Mouse (Mus musculus): ENCODE results near the gene Acy3. TPM values are rescaled to one million over a fixed set of nuclear protein-coding genes. Genes with fewer than 3 reads are reported as not detected.
"Not testable (repeated sequence)": the region's sequence is repeated elsewhere in the genome, so short reads cannot be mapped to it uniquely, and the experiment has no call there.

Acy3 gene
- total RNA-seq, 2 experiments from 2014 or later = 1.7 to 2.6 TPM

- H3K4me3 ChIP-seq = no peak overlapping the region
- no peak for DNase-seq
- intact Hi-C loops (cut with DNase I) = loop anchor here (5.0 kb wide), 2 partner anchors 82 to 212 kb away; partner anchors contain the start of genes Cdk2ap2 and Pitpnm1
- H3K27ac ChIP-seq = no peak overlapping the region
- TF ChIP-seq CTCF (IDR thresholded peaks at IDR 0.05) = no peak
Observed at GRCm38 (mm10) chr19:4014802-4015201, 28.4 kb downstream of the Acy3 start.

GRCm38 (mm10) chr19:4015635-4016034 lies 29.3 kb downstream of the Acy3 start:
- DNase-seq = no peak
- intact Hi-C loops (cut with DNase I) = loop anchor here (5.0 kb wide), 2 partner anchors 82 to 212 kb away; partner anchors contain the start of genes Cdk2ap2 and Pitpnm1
- H3K27ac ChIP-seq = no peak overlapping the region
- TF ChIP-seq CTCF (IDR thresholded peaks at IDR 0.05) = no peak
- no peak overlapping the region for H3K4me3 ChIP-seq

- Histone ChIP-seq H3K27ac (no peak overlapping the region), H3K4me3 (no peak overlapping the region)
- no peak for DNase-seq
- intact Hi-C loops (cut with DNase I) = loop anchor here (5.0 kb wide), 2 partner anchors 79 to 209 kb away; partner anchors contain the start of genes Cdk2ap2 and Pitpnm1
- no peak for TF ChIP-seq CTCF (IDR thresholded peaks at IDR 0.05)
Observed at GRCm38 (mm10) chr19:4017921-4018587, 31.7 kb downstream of the Acy3 start.

GRCm38 (mm10) chr19:4018743-4019583 lies 32.6 kb downstream of the Acy3 start:
- Histone ChIP-seq H3K4me3 (peak overlapping the region; percentile 47), H3K27ac (peak overlapping the region; percentile 77)
- intact Hi-C loops (cut with DNase I) = loop anchor here (1.0 to 5.0 kb wide), 3 partner anchors 29 to 208 kb away; partner anchors contain the start of genes Cdk2ap2 and Pitpnm1
- DNase-seq = peak; percentile 89
- TF ChIP-seq CTCF (IDR thresholded peaks at IDR 0.05) = peak; percentile 96

- DNase-seq = no peak
- TF ChIP-seq CTCF (IDR thresholded peaks at IDR 0.05) = no peak
- Histone ChIP-seq H3K4me3 (no peak overlapping the region), H3K27ac (no peak overlapping the region)
- intact Hi-C loops (cut with DNase I) = no loop called here
Observed at GRCm38 (mm10) chr19:4023185-4023584, 36.8 kb downstream of the Acy3 start.

- Histone ChIP-seq H3K27ac (no peak overlapping the region), H3K4me3 (no peak overlapping the region)
- no peak for DNase-seq
- intact Hi-C loops (cut with DNase I) = no loop called here
- no peak for TF ChIP-seq CTCF (IDR thresholded peaks at IDR 0.05)
Observed at GRCm38 (mm10) chr19:4027576-4027975, 41.2 kb downstream of the Acy3 start.

DNA sequence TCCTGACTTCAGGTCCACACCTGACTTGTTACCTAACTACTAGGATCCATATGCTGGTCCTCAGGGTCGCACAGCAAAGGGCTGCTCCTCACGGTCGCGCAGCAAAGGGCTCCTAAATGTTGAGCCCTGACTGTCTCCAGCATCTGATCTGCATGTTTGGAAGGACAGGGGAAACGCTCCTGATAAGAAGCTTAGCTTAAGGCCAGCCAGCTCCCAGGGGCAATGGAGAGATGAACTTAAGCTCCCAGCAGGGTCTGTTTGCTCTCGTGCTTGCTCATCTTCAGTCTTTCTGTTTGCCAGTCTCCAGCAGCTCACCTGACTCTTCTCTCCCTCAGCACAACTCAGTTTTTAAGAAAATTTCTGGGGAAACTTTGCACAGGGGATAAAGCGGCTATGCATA lies 46.3 kb downstream of the Acy3 start:
- TF ChIP-seq CTCF (IDR thresholded peaks at IDR 0.05) = no peak
- DNase-seq = no peak
- Histone ChIP-seq H3K4me3 (no peak overlapping the region), H3K27ac (no peak overlapping the region)
- intact Hi-C loops (cut with DNase I) = no loop called here

DNA sequence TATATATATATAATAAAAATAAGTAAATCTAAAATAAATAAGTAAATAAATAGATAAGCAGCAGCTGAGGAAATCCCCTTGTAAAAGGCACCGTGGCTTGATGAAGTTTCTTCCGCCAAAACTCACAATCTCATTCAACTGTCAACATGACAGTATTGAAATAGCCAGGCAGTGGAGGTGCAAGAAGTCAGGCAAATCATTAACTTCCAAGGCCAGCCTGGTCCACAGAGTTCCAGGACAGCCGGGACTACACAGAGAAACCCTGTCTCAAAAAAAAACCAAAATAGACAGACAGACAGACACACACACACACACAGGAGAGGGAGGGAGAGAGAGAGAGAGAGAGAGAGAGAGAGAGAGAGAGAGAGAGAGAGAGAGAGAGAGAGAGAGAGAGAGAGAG lies 46.9 kb downstream of the Acy3 start:
- no peak overlapping the region for H3K27ac ChIP-seq
- DNase-seq = no peak
- no peak overlapping the region for H3K4me3 ChIP-seq
- TF ChIP-seq CTCF (IDR thresholded peaks at IDR 0.05) = no peak
- intact Hi-C loops (cut with DNase I) = no loop called here

- intact Hi-C loops (cut with DNase I) = no loop called here
- no peak for DNase-seq
Observed at GRCm38 (mm10) chr19:4033742-4034141, 47.4 kb downstream of the Acy3 start.

GRCm38 (mm10) chr19:4036327-4037045 lies 50.1 kb downstream of the Acy3 start:
- no peak for TF ChIP-seq CTCF (IDR thresholded peaks at IDR 0.05)
- intact Hi-C loops (cut with DNase I) = no loop called here
- DNase-seq = no peak
- H3K27ac ChIP-seq = no peak overlapping the region
- H3K4me3 ChIP-seq = peak overlapping the region; percentile 28

More at GRCm38 (mm10) chr19:4033742-4034141, 47.4 kb downstream of the Acy3 start:
- Histone ChIP-seq H3K27ac (no peak overlapping the region), H3K4me3 (no peak overlapping the region)
- no peak for TF ChIP-seq CTCF (IDR thresholded peaks at IDR 0.05)

DNA sequence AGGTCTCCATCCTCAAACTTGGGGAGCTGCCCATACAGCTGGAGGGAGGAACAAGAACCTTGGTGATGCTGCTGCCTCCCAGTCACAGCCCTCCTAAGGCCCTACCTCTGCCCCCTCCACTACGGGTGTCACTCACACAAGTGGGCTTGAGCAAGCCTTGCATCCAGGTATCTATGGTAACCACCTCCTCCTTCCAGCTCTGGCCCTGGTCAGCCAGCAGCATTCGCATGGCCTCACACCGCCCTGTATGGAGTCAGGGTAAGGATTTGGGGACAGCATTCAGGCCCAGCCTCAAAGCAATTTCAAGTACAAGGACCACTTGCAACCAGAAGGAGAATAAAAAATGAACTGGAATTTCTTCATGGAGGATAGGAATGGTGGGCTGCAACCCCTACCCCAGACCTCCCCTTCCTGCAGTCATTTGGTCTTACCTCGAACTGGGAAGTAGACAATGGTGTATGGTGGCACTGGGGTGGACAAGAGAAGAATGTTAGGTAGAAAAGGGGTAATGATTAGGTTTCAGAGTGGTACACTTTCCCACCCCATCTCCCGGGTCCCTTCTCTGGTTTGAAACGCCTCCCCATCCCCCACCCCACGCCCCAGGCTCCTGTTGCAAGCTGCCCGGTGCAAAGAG lies 50.9 kb downstream of the Acy3 start:
- peak overlapping the region; percentile 94 for H3K27ac ChIP-seq
- intact Hi-C loops (cut with DNase I); DNase-seq: not testable (repeated sequence)
- peak overlapping the region; percentile 84 for H3K4me3 ChIP-seq

DNA sequence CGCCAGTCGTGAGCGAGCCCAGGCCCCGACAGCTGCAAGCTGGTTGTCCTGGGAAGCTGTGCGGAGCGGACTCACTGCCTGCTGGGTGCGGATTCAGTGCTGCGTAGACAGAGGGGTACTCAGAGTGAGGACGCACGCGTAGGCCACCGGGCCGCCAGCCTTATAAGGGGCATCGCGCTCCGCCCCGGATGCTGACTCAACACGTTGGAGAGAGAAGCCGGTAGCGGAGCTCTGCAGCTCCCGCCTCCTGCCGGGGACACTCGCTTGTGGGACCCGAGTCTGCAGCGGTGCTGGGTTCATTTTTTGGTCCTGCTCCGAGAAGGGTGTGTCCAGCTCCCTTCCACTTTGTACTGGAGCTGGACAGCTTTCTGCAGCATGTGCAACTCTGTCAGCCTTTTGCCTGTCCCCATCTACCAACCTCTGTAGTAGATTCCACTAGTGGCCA lies 51.4 kb downstream of the Acy3 start, which contains the start of gene Gstp1:
Gene Gstp1 (minus strand): TSS at position 198 of the 445 bp plus-strand sequence.
- peak; percentile 36; the same call in 1 of the 2 replicates for TF ChIP-seq CTCF (IDR thresholded peaks at IDR 0.05)
- intact Hi-C loops (cut with DNase I) = no loop called here
- DNase-seq = peak; percentile 95
- Histone ChIP-seq H3K27ac (peak within 1 kb of the TSS; percentile 94), H3K4me3 (peak within 1 kb of the TSS; percentile 84)

Other genes with a start within 250 kb of the Acy3 start
- gene Kmt5b, start 219.1 kb upstream of the Acy3 start, total RNA-seq (2021) = 10 to 100 TPM; 21.7 to 24.2 TPM
- gene Chka, start 134.8 kb upstream of the Acy3 start, total RNA-seq (2021) = 1 to 10 TPM; 1.8 to 5.4 TPM
- gene Tcirg1, start 79.4 kb upstream of the Acy3 start, total RNA-seq (2021) = 1 to 10 TPM; 5.1 to 5.8 TPM
- gene Ndufs8, start 73.8 kb upstream of the Acy3 start, total RNA-seq (2021) = 100 to 1,000 TPM; 211 to 334 TPM
- under 1 TPM; 0.77 to 0.98 TPM for gene Aldh3b1, start 56.8 kb upstream of the Acy3 start, total RNA-seq (2021)
- 1 to 10 TPM; 3.6 to 6.4 TPM for gene Unc93b1, start 51.4 kb upstream of the Acy3 start, total RNA-seq (2021)
- not detected for gene Aldh3b3, start 27.9 kb upstream of the Acy3 start, total RNA-seq (2021)
- under 1 TPM; 0.11 to 0.15 TPM for gene Aldh3b2, start 14.2 kb upstream of the Acy3 start, total RNA-seq (2021)
- gene Tbx10, start 6.2 kb downstream of the Acy3 start, total RNA-seq (2021) = not detected
- gene Nudt8, start 14.0 kb downstream of the Acy3 start, total RNA-seq (2021) = 10 to 100 TPM; 19.2 to 31.9 TPM
- under 1 TPM; 0.33 to 0.56 TPM for gene Gm49405, start 14.1 kb downstream of the Acy3 start, total RNA-seq (2021)
- 1 to 10 TPM in 1 of 2 experiments, under 1 TPM in 1; 0.56 to 2.6 TPM for gene Doc2g, start 16.7 kb downstream of the Acy3 start, total RNA-seq (2021)
- 100 to 1,000 TPM; 399 to 553 TPM for gene Ndufv1, start 26.2 kb downstream of the Acy3 start, total RNA-seq (2021)
- gene Gstp1, start 51.4 kb downstream of the Acy3 start, total RNA-seq (2021) = 100 to 1,000 TPM; 386 to 408 TPM
- gene Gstp2, start 59.5 kb downstream of the Acy3 start, total RNA-seq (2021) = 100 to 1,000 TPM; 169 to 183 TPM
- not detected for gene Gstp3, start 73.0 kb downstream of the Acy3 start, total RNA-seq (2021)
- gene Cabp2, start 95.0 kb downstream of the Acy3 start, total RNA-seq (2021) = not detected
- 10 to 100 TPM; 17.9 to 22.4 TPM for gene Cdk2ap2, start 110.6 kb downstream of the Acy3 start, total RNA-seq (2021)
- 1 to 10 TPM; 2.3 to 2.5 TPM for gene Pitpnm1, start 113.4 kb downstream of the Acy3 start, total RNA-seq (2021)
- gene Aip, start 139.3 kb downstream of the Acy3 start, total RNA-seq (2021) = 10 to 100 TPM; 69.9 to 71.8 TPM
- not detected for gene Gpr152, start 153.2 kb downstream of the Acy3 start, total RNA-seq (2021)
- gene Cabp4, start 157.5 kb downstream of the Acy3 start, total RNA-seq (2021) = not detected
- gene Coro1b, start 162.0 kb downstream of the Acy3 start, total RNA-seq (2021) = 10 to 100 TPM in 1 of 2 experiments, 1 to 10 TPM in 1; 9.8 to 14.7 TPM
- under 1 TPM in 1 of 2 experiments, not detected in 1; 0.43 TPM for gene Ptprcap, start 167.0 kb downstream of the Acy3 start, total RNA-seq (2021)
- 10 to 100 TPM; 24.8 to 27.8 TPM for gene Rps6kb2, start 176.8 kb downstream of the Acy3 start, total RNA-seq (2021)
- gene Carns1, start 188.9 kb downstream of the Acy3 start, total RNA-seq (2021) = 10 to 100 TPM; 23.1 to 25.9 TPM
- 1 to 10 TPM; 6.7 to 6.8 TPM for gene Tbc1d10c, start 204.7 kb downstream of the Acy3 start, total RNA-seq (2021)
- 100 to 1,000 TPM; 201 to 214 TPM for gene Ppp1ca, start 205.5 kb downstream of the Acy3 start, total RNA-seq (2021)
- gene Rad9a, start 215.1 kb downstream of the Acy3 start, total RNA-seq (2021) = 1 to 10 TPM; 2.8 to 3.4 TPM
- gene Clcf1, start 227.7 kb downstream of the Acy3 start, total RNA-seq (2021) = under 1 TPM; 0.38 to 0.89 TPM
- gene AC109138.7, start 227.8 kb downstream of the Acy3 start, total RNA-seq (2021) = not detected
- 10 to 100 TPM; 13.6 to 16.4 TPM for gene Pold4, start 245.3 kb downstream of the Acy3 start, total RNA-seq (2021)

Measured in gastrocnemius, adult 2 months (tissue).